Mouse (Mus musculus): ENCODE results near the gene Csad. TPM values are rescaled to one million over a fixed set of nuclear protein-coding genes. Genes with fewer than 3 reads are reported as not detected.

The Csad gene
- total RNA-seq, 1 experiment = 47.3 TPM

DNA sequence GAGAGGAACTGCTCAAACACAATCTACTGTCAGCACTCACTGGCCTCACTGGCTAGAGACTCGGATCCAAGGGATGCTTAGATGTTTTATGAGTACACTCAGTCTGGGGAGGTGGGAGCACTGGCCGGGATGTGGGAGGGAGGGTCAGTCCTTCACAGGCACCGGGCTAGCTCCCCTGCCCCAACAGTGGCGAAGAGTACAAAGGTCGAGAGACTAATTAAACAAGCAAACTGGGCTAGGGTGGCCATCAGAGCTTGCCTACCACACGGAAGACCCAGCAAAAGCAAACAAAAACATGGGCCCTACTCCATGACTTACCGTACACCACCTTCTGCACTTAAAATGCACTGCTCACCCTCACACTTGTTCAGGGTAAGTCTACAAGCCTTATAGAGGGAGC, 12.8 kb downstream of the Csad start:
- H3K27ac ChIP-seq (ENCODE audit: insufficient read depth, low read depth, low read length, poor library complexity, severe bottlenecking) = no peak overlapping the region
- H3K9ac ChIP-seq (ENCODE audit: insufficient read depth, low read depth, low read length, poor library complexity, severe bottlenecking) = no peak overlapping the region
- in situ Hi-C loops (cut with MboI; ENCODE audit: low sequenced_read_pairs in 2 of 2, unreplicated experiment in 2 of 2) = no loop called here
- no peak for TF ChIP-seq ZC3H11A (IDR thresholded peaks at IDR 0.05; ENCODE audit: borderline replicate concordance, low read depth, low read length)
- no peak for TF ChIP-seq CHD2 (IDR thresholded peaks at IDR 0.05; ENCODE audit: low read depth, low read length)
- no peak for TF ChIP-seq HCFC1 (IDR thresholded peaks at IDR 0.05; ENCODE audit: borderline replicate concordance, insufficient read depth, low read length)
- TF ChIP-seq ZNF384 (IDR thresholded peaks at IDR 0.05; ENCODE audit: low read depth, low read length) = no peak
- no peak for TF ChIP-seq MAFK (IDR thresholded peaks at IDR 0.05; ENCODE audit: insufficient read depth, low read depth, low read length)
- H3K36me3 ChIP-seq (ENCODE audit: control insufficient read depth, insufficient read depth, low read length, poor library complexity, severe bottlenecking) = peaks cover 5% of the 10 kb centered on the region
- H3K4me1 ChIP-seq (ENCODE audit: control insufficient read depth in 2 of 2, insufficient read depth in 2 of 2, low read length in 2 of 2, poor library complexity in 1 of 2) = peaks cover 11 to 30% of the 10 kb centered on the region in 2 experiments
- no peak overlapping the region for H3K4me3 ChIP-seq (ENCODE audit: insufficient read depth in 1 of 2, low read depth in 1 of 2, low read length in 2 of 2, poor library complexity in 1 of 2, severe bottlenecking in 1 of 2)
- H3K9me3 ChIP-seq (ENCODE audit: control insufficient read depth, insufficient read depth, low read depth, low read length) = no peaks in the 10 kb centered on the region
- DNase-seq (ENCODE audit: low read depth, low spot score) = no peak

DNA sequence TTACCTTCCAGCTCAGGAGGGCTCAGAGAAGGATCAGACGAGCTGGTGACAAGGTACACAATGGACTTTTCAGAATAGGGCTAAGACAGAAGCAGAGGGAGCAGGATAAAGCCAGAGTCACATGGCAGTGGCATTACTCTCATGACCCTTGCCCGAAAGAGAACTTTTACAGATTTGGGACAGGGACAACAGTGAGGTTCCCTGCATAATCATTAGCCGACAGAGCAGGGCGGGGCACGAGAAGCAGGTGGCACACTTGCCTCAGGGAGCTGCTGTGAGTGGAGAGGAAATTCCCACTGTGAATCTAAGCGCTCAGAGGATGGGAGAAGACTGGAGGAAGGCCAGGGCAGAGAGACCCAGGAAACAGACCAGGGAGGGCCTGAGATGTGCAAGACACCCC, 15.6 kb downstream of the Csad start:
- no peak overlapping the region for H3K27ac ChIP-seq (ENCODE audit: insufficient read depth, low read depth, low read length, poor library complexity, severe bottlenecking)
- H3K9ac ChIP-seq (ENCODE audit: insufficient read depth, low read depth, low read length, poor library complexity, severe bottlenecking) = no peak overlapping the region
- in situ Hi-C loops (cut with MboI; ENCODE audit: low sequenced_read_pairs in 2 of 2, unreplicated experiment in 2 of 2) = no loop called here
- peaks cover 19% of the 10 kb centered on the region for H3K36me3 ChIP-seq (ENCODE audit: control insufficient read depth, insufficient read depth, low read length, poor library complexity, severe bottlenecking)
- DNase-seq (ENCODE audit: low read depth, low spot score) = no peak
- H3K4me1 ChIP-seq (ENCODE audit: control insufficient read depth in 2 of 2, insufficient read depth in 2 of 2, low read length in 2 of 2, poor library complexity in 1 of 2) = peaks cover 11 to 35% of the 10 kb centered on the region in 2 experiments
- no peak overlapping the region for H3K4me3 ChIP-seq (ENCODE audit: insufficient read depth in 1 of 2, low read depth in 1 of 2, low read length in 2 of 2, poor library complexity in 1 of 2, severe bottlenecking in 1 of 2)
- no peaks in the 10 kb centered on the region for H3K9me3 ChIP-seq (ENCODE audit: control insufficient read depth, insufficient read depth, low read depth, low read length)
- TF ChIP-seq ZNF384 (IDR thresholded peaks at IDR 0.05; ENCODE audit: low read depth, low read length) (no peak), ZC3H11A (IDR thresholded peaks at IDR 0.05; ENCODE audit: borderline replicate concordance, low read depth, low read length) (no peak), MAFK (IDR thresholded peaks at IDR 0.05; ENCODE audit: insufficient read depth, low read depth, low read length) (no peak), CHD2 (IDR thresholded peaks at IDR 0.05; ENCODE audit: low read depth, low read length) (no peak), HCFC1 (IDR thresholded peaks at IDR 0.05; ENCODE audit: borderline replicate concordance, insufficient read depth, low read length) (no peak)

DNA sequence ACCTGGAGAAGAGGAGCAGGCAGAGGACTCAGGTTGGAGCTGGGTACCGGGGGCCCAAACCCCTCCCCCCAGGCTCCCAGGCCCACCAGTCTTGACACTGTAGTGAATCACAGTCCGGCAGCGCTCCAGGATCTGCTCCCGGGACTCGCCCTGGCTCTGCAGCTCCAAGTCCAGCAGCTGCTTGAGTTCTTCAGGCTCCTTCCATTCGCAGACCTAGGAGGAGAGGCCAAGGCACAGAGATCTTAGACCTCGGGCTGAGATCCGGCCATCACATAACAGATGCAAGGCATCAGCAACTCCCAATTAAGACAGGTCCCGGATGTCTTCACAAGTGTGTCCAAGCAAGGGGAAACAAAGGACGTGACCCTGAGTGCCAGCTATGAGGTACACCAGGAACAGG, 16.4 kb downstream of the Csad start:
- no peak overlapping the region for H3K27ac ChIP-seq (ENCODE audit: insufficient read depth, low read depth, low read length, poor library complexity, severe bottlenecking)
- in situ Hi-C loops (cut with MboI; ENCODE audit: low sequenced_read_pairs in 2 of 2, unreplicated experiment in 2 of 2) = no loop called here
- no peak for DNase-seq (ENCODE audit: low read depth, low spot score)
- peaks cover 22% of the 10 kb centered on the region for H3K36me3 ChIP-seq (ENCODE audit: control insufficient read depth, insufficient read depth, low read length, poor library complexity, severe bottlenecking)
- no peak overlapping the region for H3K4me3 ChIP-seq (ENCODE audit: insufficient read depth in 1 of 2, low read depth in 1 of 2, low read length in 2 of 2, poor library complexity in 1 of 2, severe bottlenecking in 1 of 2)
- H3K9ac ChIP-seq (ENCODE audit: insufficient read depth, low read depth, low read length, poor library complexity, severe bottlenecking) = no peak overlapping the region
- H3K9me3 ChIP-seq (ENCODE audit: control insufficient read depth, insufficient read depth, low read depth, low read length) = no peaks in the 10 kb centered on the region
- TF ChIP-seq ZNF384 (IDR thresholded peaks at IDR 0.05; ENCODE audit: low read depth, low read length) (no peak), HCFC1 (IDR thresholded peaks at IDR 0.05; ENCODE audit: borderline replicate concordance, insufficient read depth, low read length) (no peak), MAFK (IDR thresholded peaks at IDR 0.05; ENCODE audit: insufficient read depth, low read depth, low read length) (no peak), ZC3H11A (IDR thresholded peaks at IDR 0.05; ENCODE audit: borderline replicate concordance, low read depth, low read length) (no peak), CHD2 (IDR thresholded peaks at IDR 0.05; ENCODE audit: low read depth, low read length) (no peak)
- H3K4me1 ChIP-seq (ENCODE audit: control insufficient read depth in 2 of 2, insufficient read depth in 2 of 2, low read length in 2 of 2, poor library complexity in 1 of 2) = peaks cover 11 to 35% of the 10 kb centered on the region in 2 experiments

DNA sequence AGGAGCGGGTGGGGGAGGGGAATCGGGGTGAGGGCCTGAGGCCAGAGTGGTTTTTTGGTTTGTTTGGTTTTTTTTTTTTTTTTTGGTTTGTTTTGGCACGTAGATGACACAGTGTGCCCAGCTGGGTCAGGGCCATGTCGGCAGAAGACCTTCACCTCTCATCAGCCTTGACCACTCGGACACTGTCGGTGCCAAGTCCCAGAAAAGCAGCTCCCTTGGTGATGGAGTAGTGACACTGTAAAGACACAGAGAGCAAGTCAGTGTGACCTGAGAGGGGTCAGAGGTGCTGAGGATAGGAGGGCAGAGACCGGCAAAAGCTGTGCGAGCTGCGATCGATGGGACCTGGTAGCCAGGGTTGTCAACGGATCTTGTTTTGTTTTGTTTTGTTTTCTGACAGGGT, 18.3 kb downstream of the Csad start:
- H3K36me3 ChIP-seq (ENCODE audit: control insufficient read depth, insufficient read depth, low read length, poor library complexity, severe bottlenecking) = peaks cover 26% of the 10 kb centered on the region
- TF ChIP-seq HCFC1 (IDR thresholded peaks at IDR 0.05; ENCODE audit: borderline replicate concordance, insufficient read depth, low read length) (no peak), MAFK (IDR thresholded peaks at IDR 0.05; ENCODE audit: insufficient read depth, low read depth, low read length) (no peak), CHD2 (IDR thresholded peaks at IDR 0.05; ENCODE audit: low read depth, low read length) (no peak), ZNF384 (IDR thresholded peaks at IDR 0.05; ENCODE audit: low read depth, low read length) (no peak), ZC3H11A (IDR thresholded peaks at IDR 0.05; ENCODE audit: borderline replicate concordance, low read depth, low read length) (no peak)
- H3K9me3 ChIP-seq (ENCODE audit: control insufficient read depth, insufficient read depth, low read depth, low read length) = no peaks in the 10 kb centered on the region
- H3K4me3 ChIP-seq (ENCODE audit: insufficient read depth in 1 of 2, low read depth in 1 of 2, low read length in 2 of 2, poor library complexity in 1 of 2, severe bottlenecking in 1 of 2) = no peak overlapping the region
- H3K27ac ChIP-seq (ENCODE audit: insufficient read depth, low read depth, low read length, poor library complexity, severe bottlenecking) = no peak overlapping the region
- in situ Hi-C loops (cut with MboI; ENCODE audit: low sequenced_read_pairs in 2 of 2, unreplicated experiment in 2 of 2) = no loop called here
- no peak for DNase-seq (ENCODE audit: low read depth, low spot score)
- no peak overlapping the region for H3K9ac ChIP-seq (ENCODE audit: insufficient read depth, low read depth, low read length, poor library complexity, severe bottlenecking)
- peaks cover 11 to 27% of the 10 kb centered on the region in 2 experiments for H3K4me1 ChIP-seq (ENCODE audit: control insufficient read depth in 2 of 2, insufficient read depth in 2 of 2, low read length in 2 of 2, poor library complexity in 1 of 2)

DNA sequence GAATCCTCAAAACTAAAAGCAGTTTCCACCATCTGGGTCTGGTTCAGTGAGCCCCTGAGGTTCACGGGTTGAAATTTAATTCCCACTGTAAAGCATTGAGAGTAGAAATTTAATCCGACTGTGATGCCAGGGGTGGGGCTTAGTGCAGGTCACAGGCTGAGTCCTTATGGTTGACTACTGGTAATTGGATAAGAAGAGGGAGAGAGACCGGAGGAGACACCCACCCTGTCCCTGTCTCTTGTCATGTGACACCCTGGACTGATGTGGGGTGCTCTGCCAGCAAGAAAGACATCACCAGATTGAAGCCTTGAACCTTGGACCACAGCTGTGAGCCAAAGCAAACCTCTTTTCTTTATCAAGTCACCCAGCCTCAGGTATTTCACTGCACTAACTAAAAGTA, 21.4 kb downstream of the Csad start:
- in situ Hi-C loops (cut with MboI; ENCODE audit: low sequenced_read_pairs in 2 of 2, unreplicated experiment in 2 of 2) = no loop called here
- TF ChIP-seq HCFC1 (IDR thresholded peaks at IDR 0.05; ENCODE audit: borderline replicate concordance, insufficient read depth, low read length) (no peak), ZC3H11A (IDR thresholded peaks at IDR 0.05; ENCODE audit: borderline replicate concordance, low read depth, low read length) (no peak), CHD2 (IDR thresholded peaks at IDR 0.05; ENCODE audit: low read depth, low read length) (no peak), MAFK (IDR thresholded peaks at IDR 0.05; ENCODE audit: insufficient read depth, low read depth, low read length) (no peak), ZNF384 (IDR thresholded peaks at IDR 0.05; ENCODE audit: low read depth, low read length) (no peak)
- H3K36me3 ChIP-seq (ENCODE audit: control insufficient read depth, insufficient read depth, low read length, poor library complexity, severe bottlenecking) = peaks cover 26% of the 10 kb centered on the region
- DNase-seq (ENCODE audit: low read depth, low spot score) = no peak
- no peak overlapping the region for H3K4me3 ChIP-seq (ENCODE audit: insufficient read depth in 1 of 2, low read depth in 1 of 2, low read length in 2 of 2, poor library complexity in 1 of 2, severe bottlenecking in 1 of 2)
- peaks cover 5 to 18% of the 10 kb centered on the region in 2 experiments; a peak in 2 of 4 replicates for H3K4me1 ChIP-seq (ENCODE audit: control insufficient read depth in 2 of 2, insufficient read depth in 2 of 2, low read length in 2 of 2, poor library complexity in 1 of 2)
- H3K9me3 ChIP-seq (ENCODE audit: control insufficient read depth, insufficient read depth, low read depth, low read length) = no peaks in the 10 kb centered on the region
- H3K27ac ChIP-seq (ENCODE audit: insufficient read depth, low read depth, low read length, poor library complexity, severe bottlenecking) = no peak overlapping the region
- no peak overlapping the region for H3K9ac ChIP-seq (ENCODE audit: insufficient read depth, low read depth, low read length, poor library complexity, severe bottlenecking)

All from ES-E14 (cell line).